Mouse (Mus musculus) ovary, postnatal 10 days (tissue): ENCODE data around the gene D130040H23Rik.
"Not testable (repeated sequence)": the region's sequence is repeated elsewhere in the genome, so short reads cannot be mapped to it uniquely, and the experiment has no call there.

Experiments used
- DNase-seq: peaks from one replicate; pipeline ENCODE4 v3.0.0; 2022; ENCODE audit warnings: low spot score

Gene D130040H23Rik

GRCm38 (mm10) chr8:69270386-69271202 lies at the start of gene D130040H23Rik:
D130040H23Rik (plus strand) TSS chr8:69271080.
- DNase-seq: peak; percentile 45

- DNase-seq: no peak
Observed at GRCm38 (mm10) chr8:69242541-69242940, 28.3 kb upstream of the D130040H23Rik start.

DNA sequence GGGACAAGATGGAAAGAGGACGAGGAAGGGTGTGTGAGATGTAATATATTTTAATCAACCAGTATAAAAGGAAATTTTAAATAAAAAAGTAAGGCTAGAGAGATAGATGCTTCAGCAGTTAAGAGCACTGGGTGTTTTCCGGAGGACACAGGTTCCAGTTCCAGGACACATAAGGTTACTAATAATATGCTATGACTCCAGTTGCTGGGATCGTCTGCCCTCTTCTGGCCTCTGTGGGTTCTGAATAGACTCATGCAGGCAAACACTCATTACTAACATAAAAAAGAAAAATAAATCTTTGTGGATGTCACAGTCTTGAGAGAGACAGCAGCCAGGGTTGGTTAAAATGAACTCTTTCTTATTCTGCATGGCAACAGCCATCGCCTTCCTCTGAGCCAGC lies 2.4 kb upstream of the D130040H23Rik start:
- no peak for DNase-seq

- no peak for DNase-seq
Observed at GRCm38 (mm10) chr8:69271203-69271554, 299 bp downstream of the D130040H23Rik start.

DNA sequence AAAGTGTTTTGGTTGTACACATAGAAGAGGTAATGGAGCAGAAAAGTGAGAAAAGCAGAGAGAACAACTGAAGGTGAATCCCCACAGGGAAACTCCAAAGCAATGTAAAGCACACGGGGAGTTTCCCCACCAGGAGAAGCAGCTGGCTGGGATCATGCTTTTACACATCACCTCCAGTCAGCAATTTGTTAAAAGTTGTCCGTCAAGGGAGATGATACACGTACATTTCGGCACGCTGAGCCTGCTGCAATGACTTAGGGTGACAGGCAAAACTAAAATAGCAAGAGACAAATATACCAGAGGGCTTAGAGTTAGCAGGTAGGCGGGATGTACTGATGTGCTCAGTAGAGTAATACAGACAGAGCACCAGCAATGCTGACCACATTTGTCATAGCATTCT lies 1.6 kb downstream of the D130040H23Rik start:
- DNase-seq: no peak

GRCm38 (mm10) chr8:69324771-69325170 lies 53.9 kb downstream of the D130040H23Rik start:
- no peak for DNase-seq

DNA sequence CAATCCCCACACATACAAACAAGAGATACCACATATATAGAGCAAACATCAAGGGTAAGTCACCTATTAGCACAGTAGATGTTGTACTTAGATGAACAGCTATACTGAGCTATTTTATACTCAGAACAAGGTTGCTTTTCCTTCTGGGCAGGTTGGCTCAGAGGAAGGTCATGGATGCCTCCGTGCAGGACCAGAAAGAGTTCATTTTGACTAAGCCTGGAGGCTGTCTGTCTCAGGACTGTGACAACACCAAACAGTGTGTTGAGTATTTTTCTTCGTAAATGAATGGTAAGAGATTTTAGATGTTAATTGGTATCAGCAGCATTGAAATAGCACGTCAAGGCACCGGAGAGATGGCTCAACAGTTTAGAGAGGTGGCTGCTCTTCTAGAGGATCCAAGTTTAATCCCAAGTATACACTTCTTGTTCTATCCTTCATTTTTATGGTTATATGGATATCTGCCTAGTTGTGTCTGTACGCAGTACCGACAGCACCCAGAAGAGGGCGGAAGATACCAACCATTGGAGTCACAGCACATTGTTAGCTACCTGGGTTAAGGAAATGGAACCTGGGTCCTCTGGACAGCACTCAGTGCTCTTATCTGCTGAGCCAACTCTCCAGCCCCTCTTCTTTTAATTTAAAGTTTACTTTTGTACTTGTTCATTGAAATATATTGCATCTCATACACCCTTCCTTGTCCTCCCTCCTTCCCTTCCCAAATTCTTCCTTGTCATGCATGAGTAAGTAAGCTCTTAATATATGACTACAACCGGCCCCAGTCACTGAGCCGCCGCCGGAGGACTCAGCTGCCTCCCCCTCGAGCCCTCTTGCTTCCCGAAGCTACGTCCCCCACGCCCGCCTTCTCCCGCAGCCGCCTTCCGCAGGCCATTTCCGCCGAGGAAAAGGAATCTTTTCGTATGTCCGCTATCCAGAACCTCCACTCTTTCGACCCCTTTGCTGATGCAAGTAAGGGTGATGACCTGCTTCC lies 57.7 kb downstream of the D130040H23Rik start:
- DNase-seq: peak; percentile 67

DNA sequence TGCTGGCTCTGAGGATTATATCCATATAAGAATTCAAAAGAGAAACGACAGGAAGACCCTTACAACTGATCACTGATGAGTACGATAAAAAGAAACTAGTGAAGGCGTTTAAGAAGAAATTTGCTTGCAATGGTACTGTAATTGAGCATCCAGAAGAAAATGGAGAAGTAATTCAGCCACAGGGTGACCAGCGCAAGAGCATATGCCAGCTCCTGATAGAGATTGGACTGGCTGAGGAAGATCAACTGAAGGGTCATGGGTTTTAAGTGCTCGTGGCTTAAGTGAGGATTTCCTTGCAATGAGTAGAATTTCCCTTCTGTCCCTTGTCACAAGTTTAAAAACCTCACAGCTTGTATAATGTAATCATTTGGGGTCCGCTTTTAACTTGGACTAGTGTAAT lies 58.4 kb downstream of the D130040H23Rik start:
- not testable (repeated sequence) for DNase-seq
